Mouse (Mus musculus) thymus, postnatal 4 days (tissue): ENCODE measurements at regions not wholly inside any gene's neighbourhood (a gene's known extent, or its start where the extent isn't known, plus 50 kb on each side); places are given as distances from the start of the nearest gene placed in this dataset.

Experiments
- DNase-seq: peaks from one replicate; pipeline ENCODE4 v3.0.0; 2021

DNA sequence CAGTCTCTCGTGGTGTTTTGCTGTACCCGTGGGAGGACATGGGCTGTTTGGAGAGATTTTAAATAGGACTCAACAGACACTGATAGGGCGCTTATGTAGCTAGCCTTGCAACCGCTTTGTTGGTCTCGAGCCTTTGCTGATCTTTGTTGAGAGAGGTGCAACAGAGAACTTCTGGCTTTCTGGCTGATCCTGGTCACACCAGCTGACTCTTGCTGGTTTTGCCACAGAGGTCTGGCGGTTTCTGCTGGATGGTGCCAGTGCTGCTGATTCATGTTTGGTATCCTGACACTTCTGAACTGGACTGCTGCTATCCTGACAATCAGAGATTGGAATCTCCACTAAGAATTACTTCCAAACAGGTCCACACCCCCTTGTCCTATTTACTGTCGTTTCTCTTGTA is 102.1 kb upstream of the Sh3bp4 start:
- no peak for DNase-seq

DNA sequence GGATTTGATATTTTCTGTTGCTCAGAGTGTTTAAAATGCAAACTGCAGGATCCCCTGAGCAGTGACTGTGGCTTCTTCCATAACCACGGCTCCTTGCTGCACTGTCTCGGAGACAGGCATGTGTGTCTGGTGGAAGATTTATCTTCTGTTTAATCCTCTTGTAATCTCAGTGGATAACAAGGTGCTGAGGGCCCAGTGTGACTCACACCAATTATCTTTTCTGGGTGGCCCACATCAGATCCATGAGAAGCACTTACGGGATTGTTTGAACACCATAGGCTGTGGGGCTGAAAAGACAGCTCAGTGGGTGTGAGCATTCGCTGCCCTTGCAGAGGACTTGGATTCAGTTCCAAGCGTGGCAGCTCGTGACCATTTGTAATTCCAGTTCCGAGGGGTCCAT is 101.2 kb upstream of the Sh3bp4 start:
- DNase-seq: no peak

DNA sequence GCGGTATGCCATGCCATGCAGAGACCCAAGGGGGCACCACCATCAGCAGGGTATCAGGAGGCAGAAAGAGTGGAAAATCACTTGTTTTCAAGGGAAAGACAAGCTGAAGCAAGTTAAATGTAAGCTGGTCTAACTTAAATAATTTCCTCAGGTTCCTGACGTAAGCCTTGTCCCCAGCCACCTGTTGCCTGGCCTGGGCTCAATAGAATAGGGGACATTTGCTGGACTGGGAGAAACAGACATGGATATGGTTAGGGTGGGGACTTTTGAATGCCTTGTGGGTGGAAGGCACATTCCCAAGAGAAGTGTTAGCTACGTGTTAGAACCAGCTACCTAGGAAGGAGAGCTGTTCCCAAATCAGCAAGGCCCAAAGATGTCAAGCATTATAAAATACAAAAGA is 100.6 kb upstream of the Sh3bp4 start:
- no peak for DNase-seq

DNA sequence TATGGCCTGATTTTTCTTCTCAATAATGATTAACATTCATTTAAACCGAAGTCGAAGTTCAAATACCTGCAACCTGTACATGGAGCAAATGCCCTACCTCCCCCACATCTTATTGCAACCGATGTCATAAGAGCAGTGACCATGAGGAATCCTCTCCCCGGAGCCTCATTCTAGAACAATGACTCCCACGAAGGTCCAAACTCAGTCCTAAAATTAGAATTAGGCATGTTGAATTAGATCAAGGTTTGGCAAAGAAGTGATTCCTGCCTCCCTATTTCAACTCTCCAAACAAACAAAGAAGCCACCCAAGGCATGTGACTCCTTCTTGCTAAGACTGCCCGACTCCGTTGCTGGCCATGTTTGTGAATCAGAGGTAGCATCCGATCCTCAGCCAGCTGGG is 94.1 kb upstream of the Sh3bp4 start:
- DNase-seq: no peak

DNA sequence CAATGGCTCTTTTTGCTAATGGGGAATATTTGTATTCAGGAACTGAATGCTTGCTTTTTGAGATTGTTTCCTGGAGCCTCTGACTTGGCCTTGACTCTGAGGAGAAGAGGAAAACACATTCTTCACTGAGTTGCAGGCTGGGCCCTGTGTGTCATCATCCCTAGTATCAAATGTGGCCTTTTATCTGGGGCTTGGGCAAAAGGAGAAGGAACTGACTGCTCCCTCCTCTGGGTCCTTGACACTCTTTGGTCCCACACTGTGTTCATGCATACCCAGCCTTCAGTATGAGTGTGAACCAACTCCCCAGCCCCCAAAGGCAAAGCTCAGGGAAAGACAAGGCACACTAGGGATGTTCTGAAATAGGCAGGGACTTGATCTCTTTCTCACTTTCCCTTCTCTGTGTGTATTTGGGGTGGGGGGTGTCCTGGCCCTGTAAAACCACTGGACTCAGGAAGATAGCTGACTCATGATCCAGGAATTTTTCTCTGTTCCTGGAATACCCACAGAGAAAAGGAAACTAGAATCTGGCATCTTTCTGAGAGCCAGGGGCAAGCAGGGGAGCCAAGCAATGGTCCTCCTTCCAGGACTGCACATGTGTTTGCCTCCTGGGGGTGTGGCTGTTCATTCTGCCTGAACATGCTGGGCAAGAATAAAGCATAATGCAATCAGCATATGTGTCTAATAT is 82.1 kb upstream of the Sh3bp4 start:
- DNase-seq: no peak

DNA sequence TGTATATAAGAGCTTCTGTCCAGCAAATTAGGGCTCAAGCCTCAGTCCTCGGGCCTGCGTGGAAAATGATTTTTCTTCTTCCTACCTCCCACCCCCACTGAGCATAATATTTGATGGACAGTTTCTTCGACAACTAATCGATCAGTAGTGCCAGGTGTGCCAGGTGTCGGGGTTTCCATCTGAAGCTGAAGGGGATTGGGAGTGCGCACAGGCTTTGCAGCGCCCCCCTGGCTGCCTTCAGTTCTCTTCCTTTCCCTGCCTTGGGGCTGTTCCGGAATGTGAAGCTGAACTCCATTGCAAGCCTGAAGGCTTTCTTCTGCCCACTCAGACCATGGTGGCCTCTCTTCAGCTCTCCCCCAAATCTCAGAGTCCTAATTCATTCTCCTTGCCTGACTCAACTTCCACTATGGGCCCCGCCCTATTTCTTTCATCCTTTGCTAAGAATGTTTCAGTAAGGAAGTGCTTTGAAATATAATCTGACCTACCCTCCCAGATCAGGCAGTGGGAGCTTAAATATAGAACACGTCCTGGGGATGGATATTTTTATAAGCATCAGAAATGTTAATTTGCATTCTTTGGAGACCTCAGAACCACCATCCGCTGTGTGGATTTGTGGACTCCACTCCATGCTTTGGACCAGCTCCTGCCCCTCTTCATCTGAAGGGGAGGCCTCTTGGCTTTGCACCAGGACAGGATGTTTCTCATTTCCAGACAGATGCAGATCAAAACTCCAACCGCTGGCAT is 75.5 kb upstream of the Sh3bp4 start:
- DNase-seq: no peak

DNA sequence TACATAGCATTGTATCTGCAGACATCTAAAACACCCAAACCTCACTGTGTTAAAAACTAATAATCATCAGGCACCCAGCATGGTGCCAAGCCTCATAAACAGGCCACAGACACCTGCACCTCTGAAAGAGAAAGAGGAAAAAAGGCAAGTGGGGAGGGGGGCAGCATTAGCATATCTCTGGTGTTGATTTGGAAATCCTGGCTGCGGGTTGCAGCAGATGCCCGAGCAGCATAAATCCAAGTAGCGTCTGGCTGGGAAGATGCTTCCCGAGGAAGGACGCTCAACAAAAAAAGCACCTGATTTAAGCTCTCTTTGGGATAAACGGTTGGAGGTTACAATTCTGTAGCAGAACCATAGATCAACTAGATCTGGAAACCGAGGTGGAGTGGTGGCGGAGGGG is 74.3 kb upstream of the Sh3bp4 start:
- DNase-seq: no peak

DNA sequence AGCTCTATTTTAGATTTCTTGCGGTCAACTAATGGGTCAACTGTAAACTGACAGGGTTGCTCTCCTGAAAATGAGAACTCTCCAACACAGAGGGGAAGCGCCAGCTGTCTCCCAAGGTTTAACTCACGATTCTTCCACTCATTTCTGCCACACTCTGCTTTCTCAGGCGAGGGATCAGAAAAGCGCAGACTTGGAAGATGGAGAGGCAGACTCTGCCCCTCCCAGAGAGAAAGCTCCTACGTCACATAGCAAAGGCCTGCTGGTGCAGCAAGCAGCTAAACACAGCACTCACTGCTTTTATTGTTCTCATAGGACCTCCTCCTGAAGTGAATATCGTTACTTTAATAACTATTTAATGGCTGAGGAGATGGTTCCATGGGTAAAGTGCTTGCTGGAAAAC is 73.6 kb upstream of the Sh3bp4 start:
- no peak for DNase-seq

DNA sequence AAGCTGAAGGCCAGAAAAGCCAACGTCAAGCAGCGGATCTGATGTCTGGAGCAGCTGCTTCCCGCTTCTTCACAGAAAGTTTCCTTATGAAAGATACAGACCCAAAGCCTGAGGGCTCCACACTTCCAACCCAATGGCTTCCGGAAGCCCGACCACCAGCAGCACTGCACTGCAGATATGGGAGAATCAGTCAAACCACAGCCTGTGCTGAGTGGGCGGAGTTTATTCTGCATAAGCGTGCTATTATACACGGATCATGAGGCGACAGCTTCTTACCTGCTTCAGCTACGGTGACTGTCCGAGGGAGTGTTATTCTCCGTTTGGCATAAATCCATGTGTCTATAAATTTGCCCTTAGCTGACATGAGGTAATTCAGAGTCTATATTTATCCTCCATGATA is 72.4 kb upstream of the Sh3bp4 start:
- no peak for DNase-seq

DNA sequence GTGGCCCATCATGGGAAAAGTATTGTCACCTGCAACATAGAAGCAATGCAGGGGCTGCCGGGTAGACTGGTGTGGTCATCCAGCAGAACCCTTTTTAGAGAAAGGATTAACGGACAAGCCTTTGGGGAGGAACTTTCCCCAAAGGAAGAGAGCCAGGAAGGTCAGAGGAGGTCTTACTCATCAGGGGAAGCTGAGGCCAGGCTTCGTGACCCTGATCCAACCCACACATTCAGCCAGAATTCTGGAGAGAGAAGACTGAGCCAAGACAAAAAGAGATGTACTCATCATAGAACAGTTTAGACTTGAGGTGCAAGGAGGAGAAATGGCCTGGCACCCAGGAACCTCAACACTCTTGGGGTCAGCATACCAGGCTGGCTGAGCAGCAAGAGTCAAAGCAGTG is 67.9 kb upstream of the Sh3bp4 start:
- DNase-seq: no peak

DNA sequence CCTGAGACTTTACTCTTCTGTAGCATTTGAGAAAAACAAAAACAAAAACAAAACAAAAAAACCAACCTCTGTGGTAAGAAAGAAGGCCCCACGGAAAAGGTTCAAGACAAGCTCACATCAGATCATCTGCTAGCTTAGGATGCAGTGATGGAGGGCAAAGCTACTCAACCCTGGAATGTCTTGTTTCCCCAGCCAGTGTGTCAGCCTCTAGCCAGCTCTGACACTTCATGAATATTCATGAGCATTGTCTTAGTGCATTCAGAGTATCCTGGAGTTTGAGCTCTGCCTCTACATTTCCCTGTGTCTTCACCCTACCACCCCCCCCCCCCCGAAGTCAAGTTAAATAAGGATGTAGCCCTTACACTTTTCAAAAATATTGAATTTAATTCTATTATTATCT is 66.5 kb upstream of the Sh3bp4 start:
- DNase-seq: no peak

DNA sequence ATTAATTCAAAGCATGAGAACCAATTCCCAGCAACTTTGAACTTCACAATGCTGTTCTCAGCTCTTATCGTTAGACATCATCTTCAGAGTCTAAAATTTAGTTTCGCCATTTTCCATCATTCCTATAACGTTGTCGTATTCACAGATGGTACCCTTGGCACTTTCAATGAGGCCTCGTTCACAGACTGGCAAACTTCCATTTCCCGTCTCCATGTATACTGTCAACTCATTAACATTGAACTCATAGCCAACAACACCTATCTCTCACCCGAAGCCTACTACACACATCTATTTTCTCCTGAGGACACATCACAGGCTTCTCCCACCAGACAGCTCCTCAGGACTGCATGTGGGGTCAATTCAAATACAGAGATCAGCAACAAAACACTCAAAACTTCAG is 62.7 kb upstream of the Sh3bp4 start:
- no peak for DNase-seq

DNA sequence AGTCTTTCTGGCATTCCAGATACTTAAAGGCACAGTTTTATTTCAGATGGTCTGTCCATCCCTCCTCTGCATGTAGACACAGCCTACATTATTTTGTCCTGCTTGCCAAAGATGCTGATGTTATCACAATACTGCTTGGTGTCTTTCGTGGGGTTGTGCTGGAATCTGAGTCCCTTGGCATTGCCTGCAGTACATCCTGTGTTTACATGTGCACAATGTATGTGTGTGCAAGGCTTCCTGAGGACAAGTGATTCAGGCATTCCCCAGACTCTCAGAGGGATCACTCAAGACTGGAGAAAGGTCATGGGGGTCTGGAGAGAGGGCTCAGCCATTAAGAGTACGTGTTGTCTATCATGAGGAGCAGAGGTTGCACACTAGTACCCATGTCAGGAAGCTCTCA is 60.0 kb upstream of the Sh3bp4 start:
- no peak for DNase-seq

DNA sequence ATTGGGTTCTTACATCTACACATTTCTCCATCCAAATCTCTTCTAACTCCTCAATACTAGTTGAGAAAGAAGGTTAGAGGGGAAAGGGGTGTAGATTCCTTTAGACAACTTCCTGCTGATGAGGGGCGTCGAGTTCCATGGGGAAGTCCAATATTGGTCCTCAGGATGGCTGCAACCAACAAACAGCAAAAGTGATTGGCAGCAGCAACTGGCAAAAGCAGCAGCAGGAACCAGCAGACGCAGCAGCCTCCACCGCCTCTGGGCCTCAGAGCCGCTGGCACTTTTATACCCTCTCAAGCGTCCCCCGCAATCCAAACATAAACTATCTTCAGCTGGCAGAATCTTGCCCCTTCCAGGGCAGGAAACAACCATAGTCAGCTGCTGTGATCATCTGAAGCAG is 58.8 kb upstream of the Sh3bp4 start:
- no peak for DNase-seq

DNA sequence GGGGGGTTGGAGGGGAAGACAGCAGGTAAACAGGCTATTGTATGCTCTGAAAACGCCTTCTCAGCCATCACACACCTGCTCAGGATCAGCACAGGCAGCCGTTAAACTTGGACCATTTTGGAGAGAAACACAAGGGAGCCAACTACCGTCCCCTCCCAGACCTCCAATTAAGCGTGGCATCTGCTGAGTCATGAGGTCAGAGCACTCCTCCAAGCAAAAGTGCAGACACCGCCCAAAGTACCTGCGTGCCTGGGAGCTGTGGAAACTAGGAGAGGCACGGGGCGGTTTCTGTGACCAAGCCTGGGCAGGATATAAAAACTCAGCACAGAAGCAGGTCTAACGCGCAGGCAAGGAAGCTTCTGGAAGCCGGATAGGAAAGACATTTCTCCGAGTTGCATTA is 54.8 kb upstream of the Sh3bp4 start:
- peak; percentile 9 for DNase-seq

DNA sequence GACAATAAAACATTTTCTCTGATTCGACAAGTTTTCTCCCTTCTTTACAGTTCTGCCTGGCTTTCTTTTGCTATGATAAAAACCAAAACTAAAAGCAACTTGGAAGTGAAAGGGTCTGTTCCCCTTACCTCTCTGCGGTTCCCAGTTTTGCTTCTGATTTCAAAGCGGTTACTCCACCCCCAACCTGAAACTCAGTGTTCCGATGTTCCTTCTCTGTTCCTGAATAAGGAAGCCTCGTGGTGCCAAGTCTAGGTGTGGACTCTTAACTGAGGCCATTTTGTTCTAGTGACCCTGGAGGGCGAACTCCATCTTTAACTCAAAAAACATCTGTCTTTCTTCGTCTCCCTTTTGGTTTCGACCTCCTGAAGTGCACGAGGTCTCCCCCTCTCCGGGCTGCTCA is 54.4 kb upstream of the Sh3bp4 start:
- no peak for DNase-seq

DNA sequence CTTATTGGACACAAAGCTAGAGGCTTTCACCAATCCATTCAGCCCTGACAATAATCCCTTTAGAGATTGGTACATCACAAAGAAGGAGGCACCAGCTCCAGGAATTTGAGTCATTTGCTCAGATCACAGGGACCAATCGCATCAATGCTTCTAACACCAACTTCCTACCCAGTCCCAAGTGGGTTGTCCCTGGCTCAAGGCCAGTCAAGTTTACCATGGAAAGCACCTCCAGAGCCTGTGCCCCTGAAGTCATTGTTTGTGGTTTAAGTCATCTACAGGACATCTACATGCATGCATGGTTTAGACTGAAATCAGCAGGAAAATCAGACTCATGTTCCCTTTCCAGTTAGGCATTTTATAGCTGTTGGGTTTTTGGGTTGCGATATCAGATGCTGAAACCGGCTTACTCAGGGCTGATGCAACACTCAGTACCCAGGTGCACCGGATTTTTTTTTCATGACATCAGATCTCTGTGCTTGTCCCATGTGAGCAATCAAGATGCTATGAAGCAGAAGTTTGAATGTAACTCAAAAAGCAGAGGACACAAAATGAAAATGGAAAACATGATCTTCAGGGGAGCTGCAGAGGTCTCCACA is 50.3 kb upstream of the Sh3bp4 start:
- DNase-seq: no peak
